Mouse (Mus musculus) spleen, adult 2 months (tissue): Measurements from ENCODE around the gene Zfand3.

ENCODE experiments used
- CTCF ChIP-seq: fragments of 200-500 bp; IDR thresholded peaks from 2 replicates; pipeline ENCODE4 v1.5.1; 2011; ENCODE audit warnings: mild to moderate bottlenecking, inconsistent platforms; ENCODE audit not compliant: insufficient read depth, insufficient read length, insufficient replicate concordance; ENCODE audit errors: extremely low read depth
- POLR2A ChIP-seq: fragments of 200-500 bp; IDR thresholded peaks from 2 replicates; pipeline ENCODE4 v1.6.1; 2011; ENCODE audit warnings: low read depth, low read length, inconsistent platforms

DNA sequence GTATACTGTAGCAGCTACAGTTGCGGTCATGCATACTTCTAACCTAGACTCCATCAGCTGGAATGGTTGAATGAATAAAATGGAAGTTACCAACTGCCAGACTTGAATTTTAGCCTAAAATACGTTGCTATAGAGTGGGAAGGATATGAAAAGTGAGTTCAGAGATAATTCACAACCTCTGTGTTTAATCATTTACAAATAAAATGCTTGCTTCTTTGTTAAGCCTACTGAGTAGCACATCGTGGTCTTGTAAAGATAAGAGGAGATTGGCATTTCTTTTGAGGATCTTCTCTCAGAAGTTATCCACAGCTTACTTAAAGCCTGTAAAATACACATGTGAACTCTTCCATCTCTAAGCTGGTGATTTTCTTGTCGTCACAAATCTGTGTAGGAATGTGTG is 93.1 kb downstream of the Zfand3 start:
- TF ChIP-seq CTCF (no peak), POLR2A (no peak)
